Mouse (Mus musculus) C2C12 (cell line): ENCODE data around the gene Hist1h2ah.

Experiments
- CTCF ChIP-seq: IDR thresholded peaks from one replicate; pipeline ENCODE4 v1.5.1; 2011; ENCODE audit not compliant: control insufficient read depth, insufficient read depth, insufficient read length
- MYOD1 ChIP-seq: IDR thresholded peaks from one replicate; pipeline ENCODE4 v1.6.1; 2011; ENCODE audit warnings: low read depth; ENCODE audit not compliant: control insufficient read depth, insufficient read length
- USF1 ChIP-seq: IDR thresholded peaks from one replicate; pipeline ENCODE4 v1.6.1; 2011; ENCODE audit warnings: low read depth, mild to moderate bottlenecking, control low read depth, moderate library complexity

- TF ChIP-seq CTCF (no peak), MYOD1 (no peak), USF1 (no peak)
These were observed 41.2 kb downstream of the Hist1h2ah start for GRCm38 (mm10) chr13:21993957-21994738.
